Mouse (Mus musculus) erythroid progenitor cell, adult 5-6 weeks (primary cell): ENCODE measurements around the gene Vmn2r52. TPM values are rescaled to one million over a fixed set of nuclear protein-coding genes. Genes with fewer than 3 reads are reported as not detected.
"Not testable (repeated sequence)": the region's sequence is repeated elsewhere in the genome, so short reads cannot be mapped to it uniquely, and the experiment has no call there.

Source experiments
- ATAC-seq: replicated peaks from 2 replicates; pipeline ENCODE4 v1.8.0; 2016; ENCODE audit warnings: moderate number of reproducible peaks, mild to moderate bottlenecking, moderate TSS enrichment, inconsistent platforms; ENCODE audit not compliant: poor library complexity, low FRiP score, severe bottlenecking
- total RNA-seq, 2 experiments: library from RNA; stranded (forward) in 1 of 2; stranded (reverse) in 1 of 2; fragments of 150-400 nt in 1 of 2; fragments of 186-747, 209-891 nt in 1 of 2; gene quantifications; 2 replicates each; pipeline versions ENCODE4 v1.2.3 to v1.2.4; 2015 to 2017; ENCODE audit warnings: low replicate concordance in 2 of 2

Gene Vmn2r52
- not detected in 2 replicates for total RNA-seq (2015; ENCODE audit: low replicate concordance)
- total RNA-seq (2017; ENCODE audit: low replicate concordance) = not detected in 2 replicates

DNA sequence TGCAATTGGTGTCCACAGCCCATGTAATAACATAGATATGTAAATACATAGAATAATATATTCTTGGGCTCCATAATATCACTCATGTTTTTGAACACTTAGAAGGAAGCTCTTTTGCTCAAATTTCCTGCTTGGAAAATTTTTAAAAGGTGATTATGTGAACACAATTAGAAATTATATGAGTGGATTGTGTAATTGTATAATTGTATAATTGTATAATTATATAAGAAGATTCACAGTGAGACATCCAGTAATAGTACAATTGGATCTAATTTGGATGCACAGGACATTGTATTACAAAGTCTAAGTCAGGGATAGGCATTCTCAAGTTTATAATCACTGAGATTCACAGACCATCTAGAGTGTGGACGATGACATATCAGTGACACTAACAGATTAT, at the start of gene Vmn2r52:
TSS of gene Vmn2r52 (minus strand) at position 101 of the 400 bp plus-strand sequence.
- ATAC-seq = no peak

DNA sequence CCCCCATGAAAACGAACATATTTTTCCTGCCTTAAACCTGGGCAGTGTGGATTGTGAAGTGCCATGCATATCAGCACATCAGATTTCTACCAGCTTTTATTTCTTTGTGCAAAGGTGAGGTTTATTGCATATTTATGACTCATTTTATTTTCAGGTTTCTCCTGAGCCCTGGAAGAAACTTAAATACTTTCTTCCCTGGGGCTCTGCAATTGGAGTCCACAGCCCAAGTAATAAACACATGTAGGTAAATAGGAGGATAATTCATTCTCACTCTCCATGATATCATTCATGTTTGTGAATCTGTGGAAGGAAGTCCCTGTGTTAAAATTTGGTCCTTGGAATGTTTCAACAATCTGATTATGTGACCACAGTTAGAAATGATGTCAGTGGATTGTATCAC, 70.7 kb downstream of the Vmn2r52 start, which contains the start of gene Vmn2r51:
TSS of gene Vmn2r51 (minus strand) at position 101 of the 400 bp plus-strand sequence.
- ATAC-seq = not testable (repeated sequence)

Other genes with a start within 250 kb of the Vmn2r52 start
- not detected in 2 replicates for gene Vmn2r48, start 223.0 kb downstream of the Vmn2r52 start, total RNA-seq (2015; ENCODE audit: low replicate concordance)
- not detected in 2 replicates for gene Vmn2r48, start 223.0 kb downstream of the Vmn2r52 start, total RNA-seq (2017; ENCODE audit: low replicate concordance)
- not detected in 2 replicates for gene Vmn2r49, start 184.3 kb downstream of the Vmn2r52 start, total RNA-seq (2015; ENCODE audit: low replicate concordance)
- not detected in 2 replicates for gene Vmn2r49, start 184.3 kb downstream of the Vmn2r52 start, total RNA-seq (2017; ENCODE audit: low replicate concordance)
- gene Vmn2r50, start 123.3 kb downstream of the Vmn2r52 start, total RNA-seq (2015; ENCODE audit: low replicate concordance) = not detected in 2 replicates
- not detected in 2 replicates for gene Vmn2r50, start 123.3 kb downstream of the Vmn2r52 start, total RNA-seq (2017; ENCODE audit: low replicate concordance)
- not detected in 2 replicates for gene Vmn2r51, start 70.8 kb downstream of the Vmn2r52 start, total RNA-seq (2015; ENCODE audit: low replicate concordance)
- gene Vmn2r51, start 70.8 kb downstream of the Vmn2r52 start, total RNA-seq (2017; ENCODE audit: low replicate concordance) = not detected in 2 replicates
- gene Vmn1r66, start 101.4 kb upstream of the Vmn2r52 start, total RNA-seq (2015; ENCODE audit: low replicate concordance) = not detected in 2 replicates
- not detected in 2 replicates for gene Vmn1r66, start 101.4 kb upstream of the Vmn2r52 start, total RNA-seq (2017; ENCODE audit: low replicate concordance)